Mouse (Mus musculus) activated CD4-positive, CD25-positive, alpha-beta regulatory T cell (primary cell): Measurements from ENCODE around the gene Prdm16. TPM values are rescaled to one million over a fixed set of nuclear protein-coding genes. Genes with fewer than 3 reads are reported as not detected.

Experiments
- polyA plus RNA-seq, 2 experiments: library from polyadenylated mRNA; unstranded; fragments of 100-300 nt; shearing (Covaris generic); gene quantifications; one replicate each; pipeline ENCODE4 v1.2.1; 2017

The Prdm16 gene
- polyA plus RNA-seq: 1 to 10 TPM; 4.2 to 6.4 TPM

DNA sequence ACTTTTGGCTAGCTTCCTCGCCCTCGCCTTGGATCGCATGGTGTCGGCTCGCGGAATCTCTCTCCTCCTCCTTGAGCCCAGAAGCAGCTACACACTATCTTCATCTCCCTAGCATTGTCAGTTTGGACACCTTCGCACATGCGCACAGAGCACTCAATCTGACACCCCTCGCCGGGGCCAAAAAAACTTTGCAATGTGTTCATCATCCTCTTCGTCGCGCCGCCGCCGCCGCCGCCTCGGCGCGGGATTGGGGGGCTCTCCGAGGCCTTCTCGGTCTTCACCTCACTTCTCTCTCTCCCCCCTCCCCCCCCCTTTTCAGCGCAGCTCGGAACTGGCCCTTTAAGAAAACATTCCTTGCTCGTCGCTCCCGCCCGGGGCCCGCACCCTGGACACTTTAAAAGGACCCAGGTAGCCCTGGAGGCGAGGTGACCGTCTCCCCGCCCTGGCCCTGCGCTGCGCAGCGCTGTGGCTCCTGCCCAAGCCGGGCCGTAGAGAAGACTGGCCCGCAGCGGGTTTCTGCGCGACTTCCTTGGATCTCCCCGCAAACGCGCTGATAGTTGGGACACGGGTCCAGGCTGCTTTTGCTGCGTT, at the start of gene Prdm16:
TSS of gene Prdm16 (minus strand) at position 153 of the 591 bp plus-strand sequence.

GRCm38 (mm10) chr4:154667767-154668166, 31.1 kb upstream of the Prdm16 start, which contains the start of gene Actrt2:
Actrt2 (minus strand) TSS chr4:154667867.

DNA sequence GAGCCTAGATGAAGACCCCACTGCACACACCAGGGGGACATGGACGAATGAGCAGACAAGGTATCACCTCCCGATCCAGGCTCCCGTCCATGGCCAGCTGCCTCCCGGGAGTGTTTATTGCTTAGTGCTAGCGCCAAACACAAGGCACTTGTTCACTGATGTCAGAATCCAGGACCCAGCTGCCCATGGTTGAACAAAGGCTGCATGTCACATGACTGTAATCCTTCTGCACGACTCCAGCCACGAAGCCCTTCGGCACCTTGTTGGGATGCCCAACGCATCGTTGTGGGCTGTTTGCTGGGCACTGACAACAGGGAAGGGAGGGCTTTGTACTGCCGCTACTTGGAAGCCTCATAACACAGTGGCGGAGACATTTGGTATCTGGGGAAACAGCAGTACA, 300.9 kb downstream of the Prdm16 start, which contains the start of gene B230104I21Rik:
TSS of gene B230104I21Rik (plus strand) at position 367 of the 400 bp plus-strand sequence.

DNA sequence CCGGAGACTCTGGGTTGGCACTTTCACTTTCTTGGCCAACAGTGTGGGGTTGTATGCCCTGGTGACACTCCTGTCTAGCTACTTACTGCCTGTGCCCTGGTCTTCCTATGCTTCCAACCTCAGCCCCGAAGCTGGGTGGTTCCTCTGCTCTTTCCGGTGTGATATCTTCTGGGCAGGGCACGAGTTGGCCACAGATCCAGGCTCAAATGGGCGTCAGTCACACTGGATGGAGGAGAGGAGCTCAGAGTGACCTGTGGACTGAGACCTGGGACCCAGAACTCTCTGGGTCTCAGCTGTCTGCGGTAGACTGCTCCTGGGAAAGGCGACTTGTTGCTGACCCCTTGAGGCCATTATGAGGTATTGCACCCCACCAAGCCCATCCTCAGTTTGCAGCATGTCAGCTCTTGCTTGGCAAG, 335.2 kb downstream of the Prdm16 start, which contains the start of gene Arhgef16:
TSS of gene Arhgef16 (minus strand) at position 211 of the 416 bp plus-strand sequence.

Other genes with a start within 250 kb of the Prdm16 start
- not detected for gene Actrt2, start 31.0 kb upstream of the Prdm16 start, polyA plus RNA-seq
- under 1 TPM in 1 of 2 experiments, not detected in 1; 0.38 TPM for gene Ttc34, start 200.6 kb upstream of the Prdm16 start, polyA plus RNA-seq
- gene Mmel1, start 232.7 kb upstream of the Prdm16 start, polyA plus RNA-seq: not detected